Mouse (Mus musculus) left cerebral cortex, adult 6 months (tissue): ENCODE measurements around the gene Gabarapl1. TPM values are rescaled to one million over a fixed set of nuclear protein-coding genes. Genes with fewer than 3 reads are reported as not detected.

Source experiments
- long read RNA-seq, 2 experiments: library from polyadenylated mRNA; unstranded; transcript quantifications; one replicate each; pipeline ENCODE4 v2.0.0; 2019 to 2020
- polyA plus RNA-seq: library from polyadenylated mRNA; unstranded; fragments of <200 nt; fragmentation: Nextera tagmentation; gene quantifications from 2 replicates; pipeline ENCODE4 v1.2.3, GENCODE M21; 2021

Gene Gabarapl1
- 700 and 953 TPM in 2 replicates for polyA plus RNA-seq
- long read RNA-seq, experiment 1, transcript Gabarapl1-203 (4 exons, 527 nt): minor isoform, 46 of 6,316 reads
- long read RNA-seq, experiment 1, transcript Gabarapl1-202 (4 exons, 902 nt): minor isoform, 8 of 6,316 reads
- long read RNA-seq, experiment 1, transcript Gabarapl1-201 (4 exons, 1,820 nt): major isoform, 6,097 of 6,316 reads
- long read RNA-seq, experiment 1, partial matches to known transcripts: 134 of 6,316 reads
- long read RNA-seq, experiment 1, other reads (novel, unspliced or antisense): 30 of 6,316 reads
- long read RNA-seq, experiment 2, transcript Gabarapl1-203 (4 exons, 527 nt): minor isoform, 6 of 1,007 reads
- long read RNA-seq, experiment 2, transcript Gabarapl1-201 (4 exons, 1,820 nt): major isoform, 838 of 1,007 reads
- long read RNA-seq, experiment 2, partial matches to known transcripts: 155 of 1,007 reads
- long read RNA-seq, experiment 2, other reads (novel, unspliced or antisense): 8 of 1,007 reads

GRCm38 (mm10) chr6:129532942-129533860 is at the start of gene Gabarapl1:
Gene Gabarapl1 (plus strand): TSS chr6:129533160.

DNA sequence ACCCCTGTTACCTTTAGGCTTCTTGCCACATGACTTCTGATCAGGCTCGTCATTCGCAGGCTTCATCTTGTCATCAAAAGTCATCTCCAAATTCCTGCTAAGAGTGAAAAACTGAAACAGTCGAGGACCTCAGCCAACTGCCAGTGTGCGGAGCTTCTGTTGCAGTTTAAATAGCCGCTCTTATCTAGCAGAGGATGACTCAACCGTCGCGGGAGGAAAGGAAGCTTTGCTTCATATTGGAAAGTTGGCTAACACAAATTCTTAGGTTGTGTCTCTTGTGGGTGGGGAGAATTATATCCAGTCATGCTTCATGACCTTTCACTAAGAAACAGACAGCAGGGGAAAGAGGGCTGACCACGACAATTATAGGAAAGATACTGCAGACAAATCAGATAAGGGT is 25.9 kb upstream of the Gabarapl1 start, which contains the start of gene Olr1:
TSS of gene Olr1 (minus strand) at position 142 of the 400 bp plus-strand sequence.

DNA sequence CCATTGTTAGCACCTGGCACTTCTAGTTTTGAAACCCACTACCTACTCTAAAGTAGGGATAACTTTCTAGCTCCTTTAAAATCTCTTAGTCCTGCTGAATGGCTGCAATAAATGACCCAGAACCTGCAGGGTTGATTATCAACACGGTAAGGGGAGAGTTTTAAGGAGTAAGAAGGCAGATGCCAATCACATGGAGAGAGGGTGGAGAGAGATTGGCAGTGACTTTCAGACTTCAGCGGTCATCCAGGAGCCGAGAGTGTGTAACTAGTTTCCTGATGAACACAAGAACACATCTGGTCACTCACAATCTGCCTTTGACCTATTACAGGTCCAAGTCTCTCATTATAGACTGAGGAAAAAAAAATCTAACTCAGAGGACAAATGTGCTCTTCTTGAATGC is 20.6 kb upstream of the Gabarapl1 start, which contains the start of gene Tmem52b:
TSS of gene Tmem52b (plus strand) at position 189 of the 400 bp plus-strand sequence.

DNA sequence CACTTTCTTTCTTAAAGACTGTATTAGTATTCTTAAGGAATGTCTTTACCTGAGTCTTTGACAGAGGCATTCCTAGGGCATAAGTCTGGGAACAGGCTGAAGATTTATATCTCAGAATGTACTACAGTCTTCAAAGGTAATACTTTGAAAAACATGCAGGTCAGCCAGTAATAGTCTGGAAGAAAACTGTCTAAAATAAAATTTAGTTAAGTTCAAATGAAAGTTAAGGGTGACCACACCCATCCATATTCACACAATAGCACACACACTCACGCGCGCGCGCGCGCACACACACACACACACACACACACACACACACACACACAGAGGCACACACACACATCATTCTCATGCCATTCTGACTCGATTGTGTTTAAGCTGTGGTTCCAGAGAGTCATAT is 44.6 kb downstream of the Gabarapl1 start, which contains the start of gene Klre1:
TSS of gene Klre1 (plus strand) at position 301 of the 400 bp plus-strand sequence.

GRCm38 (mm10) chr6:129591508-129591907 is 58.5 kb downstream of the Gabarapl1 start, which contains the start of gene Klrd1:
Gene Klrd1 (plus strand): TSS chr6:129591782.

Other genes with a start within 250 kb of the Gabarapl1 start
- not detected in 2 replicates for gene 4922502D21Rik, start 201.4 kb upstream of the Gabarapl1 start, polyA plus RNA-seq
- 0.33 and 0.88 TPM in 2 replicates for gene Clec12a, start 190.5 kb upstream of the Gabarapl1 start, polyA plus RNA-seq
- not detected in 2 replicates for gene Clec12b, start 147.3 kb upstream of the Gabarapl1 start, polyA plus RNA-seq
- 0.29 and 0.37 TPM in 2 replicates for gene Clec1b, start 135.9 kb upstream of the Gabarapl1 start, polyA plus RNA-seq
- not detected in 2 replicates for gene Clec9a, start 124.3 kb upstream of the Gabarapl1 start, polyA plus RNA-seq
- gene Clec1a, start 81.2 kb upstream of the Gabarapl1 start, polyA plus RNA-seq: 0.31 and 0.74 TPM in 2 replicates
- gene Olr1, start 26.0 kb upstream of the Gabarapl1 start, polyA plus RNA-seq: 0.11 TPM in 1 of 2 replicates, not detected in the other
- gene Tmem52b, start 20.6 kb upstream of the Gabarapl1 start, polyA plus RNA-seq: not detected in 2 replicates
- gene Klre1, start 44.7 kb downstream of the Gabarapl1 start, polyA plus RNA-seq: not detected in 2 replicates
- not detected in 2 replicates for gene Klrd1, start 58.6 kb downstream of the Gabarapl1 start, polyA plus RNA-seq
- gene Klrk1, start 90.7 kb downstream of the Gabarapl1 start, polyA plus RNA-seq: not detected in 2 replicates
- gene Klrc3, start 110.2 kb downstream of the Gabarapl1 start, polyA plus RNA-seq: not detected in 2 replicates
- gene Klrc2, start 127.5 kb downstream of the Gabarapl1 start, polyA plus RNA-seq: not detected in 2 replicates
- gene Klrc1, start 145.8 kb downstream of the Gabarapl1 start, polyA plus RNA-seq: not detected in 2 replicates
- gene Klri1, start 184.0 kb downstream of the Gabarapl1 start, polyA plus RNA-seq: not detected in 2 replicates
- gene Klri2, start 207.3 kb downstream of the Gabarapl1 start, polyA plus RNA-seq: 0.03 and 0.10 TPM in 2 replicates